Mouse (Mus musculus): ENCODE data around the gene Gm36079. TPM values are rescaled to one million over a fixed set of nuclear protein-coding genes. Genes with fewer than 3 reads are reported as not detected.
"Not testable (repeated sequence)": the region's sequence is repeated elsewhere in the genome, so short reads cannot be mapped to it uniquely, and the experiment has no call there.

Gm36079 gene
- polyA plus RNA-seq, 1 experiment from 2014 or later = not detected

DNA sequence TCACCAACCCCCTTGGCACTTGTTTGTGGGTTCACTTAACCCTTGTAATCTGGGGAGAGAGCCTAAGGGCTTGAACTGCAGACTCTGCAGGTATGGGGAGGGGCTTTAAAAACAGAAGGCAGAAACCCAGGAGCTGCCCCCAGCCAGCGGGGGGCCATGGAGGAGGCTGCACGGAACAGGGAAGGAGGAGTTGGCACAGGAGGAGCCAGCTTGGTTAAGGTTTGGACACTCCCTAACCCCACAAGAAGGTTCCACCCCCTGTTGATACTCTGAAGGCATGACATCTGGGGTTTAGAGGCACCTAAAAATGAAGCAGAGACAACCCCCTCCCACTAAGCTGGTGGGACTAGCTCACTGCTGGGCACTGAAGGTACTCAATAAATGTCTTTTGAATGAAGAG is 12.8 kb downstream of the Gm36079 start:
- H3K27me3 ChIP-seq (ENCODE audit: control insufficient read depth, insufficient read depth, low read length); H3K4me2 ChIP-seq (ENCODE audit: low read length); H3K27ac ChIP-seq (replicated peaks in 1 of 2; ENCODE audit: control insufficient read depth in 1 of 2, insufficient read depth in 1 of 2, low read depth in 2 of 2, low read length in 2 of 2); ATAC-seq (ENCODE audit: insufficient number of reproducible peaks, insufficient read depth, low FRiP score, low read depth); H3K36me3 ChIP-seq (ENCODE audit: control insufficient read depth, insufficient read depth, low read length); H3K4me3 ChIP-seq (ENCODE audit: control insufficient read depth in 1 of 2, insufficient read depth in 1 of 2, low read depth in 1 of 2, low read length in 2 of 2); H3K9me3 ChIP-seq (ENCODE audit: control insufficient read depth, low read length); H3K9ac ChIP-seq (ENCODE audit: low read length); H3K4me1 ChIP-seq (ENCODE audit: control insufficient read depth in 2 of 2, insufficient read depth in 2 of 2, low read length in 2 of 2): not testable (repeated sequence)
- WGBS = no CpG with 5 or more reads among the region's 2 CpGs

- not testable (repeated sequence) for H3K4me1 ChIP-seq (ENCODE audit: control insufficient read depth in 2 of 2, insufficient read depth in 2 of 2, low read length in 2 of 2); H3K4me2 ChIP-seq (ENCODE audit: low read length); H3K4me3 ChIP-seq (ENCODE audit: control insufficient read depth in 1 of 2, insufficient read depth in 1 of 2, low read depth in 1 of 2, low read length in 2 of 2); H3K36me3 ChIP-seq (ENCODE audit: control insufficient read depth, insufficient read depth, low read length); H3K9ac ChIP-seq (ENCODE audit: low read length); ATAC-seq (ENCODE audit: insufficient number of reproducible peaks, insufficient read depth, low FRiP score, low read depth); H3K27me3 ChIP-seq (ENCODE audit: control insufficient read depth, insufficient read depth, low read length); H3K9me3 ChIP-seq (ENCODE audit: control insufficient read depth, low read length); H3K27ac ChIP-seq (replicated peaks in 1 of 2; ENCODE audit: control insufficient read depth in 1 of 2, insufficient read depth in 1 of 2, low read depth in 2 of 2, low read length in 2 of 2)
- no CpG with 5 or more reads among the region's 5 CpGs for WGBS
These were observed 13.3 kb downstream of the Gm36079 start for GRCm38 (mm10) chr13:120013544-120013943.

GRCm38 (mm10) chr13:120010068-120010467 is 16.7 kb downstream of the Gm36079 start:
- not testable (repeated sequence) for H3K9ac ChIP-seq (ENCODE audit: low read length); H3K4me1 ChIP-seq (ENCODE audit: control insufficient read depth in 2 of 2, insufficient read depth in 2 of 2, low read length in 2 of 2); ATAC-seq (ENCODE audit: insufficient number of reproducible peaks, insufficient read depth, low FRiP score, low read depth); H3K4me2 ChIP-seq (ENCODE audit: low read length); H3K27me3 ChIP-seq (ENCODE audit: control insufficient read depth, insufficient read depth, low read length); H3K27ac ChIP-seq (replicated peaks in 1 of 2; ENCODE audit: control insufficient read depth in 1 of 2, insufficient read depth in 1 of 2, low read depth in 2 of 2, low read length in 2 of 2); H3K9me3 ChIP-seq (ENCODE audit: control insufficient read depth, low read length); H3K4me3 ChIP-seq (ENCODE audit: control insufficient read depth in 1 of 2, insufficient read depth in 1 of 2, low read depth in 1 of 2, low read length in 2 of 2); H3K36me3 ChIP-seq (ENCODE audit: control insufficient read depth, insufficient read depth, low read length)

- not testable (repeated sequence) for ATAC-seq (ENCODE audit: insufficient number of reproducible peaks, insufficient read depth, low FRiP score, low read depth); H3K4me2 ChIP-seq (ENCODE audit: low read length); H3K27ac ChIP-seq (replicated peaks in 1 of 2; ENCODE audit: control insufficient read depth in 1 of 2, insufficient read depth in 1 of 2, low read depth in 2 of 2, low read length in 2 of 2); H3K36me3 ChIP-seq (ENCODE audit: control insufficient read depth, insufficient read depth, low read length); H3K4me3 ChIP-seq (ENCODE audit: control insufficient read depth in 1 of 2, insufficient read depth in 1 of 2, low read depth in 1 of 2, low read length in 2 of 2); H3K4me1 ChIP-seq (ENCODE audit: control insufficient read depth in 2 of 2, insufficient read depth in 2 of 2, low read length in 2 of 2); H3K9ac ChIP-seq (ENCODE audit: low read length); H3K9me3 ChIP-seq (ENCODE audit: control insufficient read depth, low read length); H3K27me3 ChIP-seq (ENCODE audit: control insufficient read depth, insufficient read depth, low read length)
- no CpG with 5 or more reads among the region's 4 CpGs for WGBS
These were observed 27.6 kb downstream of the Gm36079 start for GRCm38 (mm10) chr13:119999215-119999614.

DNA sequence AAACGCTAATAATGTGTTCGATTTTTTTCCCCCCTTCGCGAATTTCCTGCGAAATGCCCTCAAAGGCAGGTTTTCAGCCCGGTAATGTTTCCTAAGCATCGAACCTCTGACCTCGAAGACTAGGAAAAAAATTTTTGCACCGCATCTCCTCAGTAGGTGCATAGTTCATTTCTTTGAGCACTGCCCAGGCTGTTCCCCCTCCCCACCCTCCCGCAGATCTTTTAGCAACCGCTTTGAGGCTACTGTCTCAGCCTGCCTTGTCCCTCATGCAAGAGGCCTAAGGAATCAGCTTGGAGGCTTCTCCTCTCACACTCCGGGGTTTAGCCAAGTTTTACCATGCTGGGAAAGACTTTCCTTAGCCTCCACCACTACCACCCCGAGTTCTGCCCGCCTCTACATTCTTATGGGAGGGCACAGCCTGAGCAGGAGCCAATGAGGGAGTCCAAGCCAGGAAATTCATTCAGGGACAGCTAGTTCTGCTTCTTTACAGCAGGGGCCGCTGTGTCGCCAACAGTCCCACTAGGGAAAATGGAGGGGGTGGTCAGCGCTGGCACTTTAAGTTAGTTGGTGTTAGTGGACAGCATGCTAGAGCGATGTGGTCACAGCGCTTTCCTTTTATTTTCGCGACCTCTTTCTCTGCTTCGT is 28.2 kb downstream of the Gm36079 start:
- not testable (repeated sequence) for H3K4me1 ChIP-seq (ENCODE audit: control insufficient read depth in 2 of 2, insufficient read depth in 2 of 2, low read length in 2 of 2); ATAC-seq (ENCODE audit: insufficient number of reproducible peaks, insufficient read depth, low FRiP score, low read depth); H3K27me3 ChIP-seq (ENCODE audit: control insufficient read depth, insufficient read depth, low read length); H3K36me3 ChIP-seq (ENCODE audit: control insufficient read depth, insufficient read depth, low read length); H3K4me3 ChIP-seq (ENCODE audit: control insufficient read depth in 1 of 2, insufficient read depth in 1 of 2, low read depth in 1 of 2, low read length in 2 of 2); H3K27ac ChIP-seq (replicated peaks in 1 of 2; ENCODE audit: control insufficient read depth in 1 of 2, insufficient read depth in 1 of 2, low read depth in 2 of 2, low read length in 2 of 2); H3K9me3 ChIP-seq (ENCODE audit: control insufficient read depth, low read length); H3K4me2 ChIP-seq (ENCODE audit: low read length); H3K9ac ChIP-seq (ENCODE audit: low read length)
- WGBS = no CpG with 5 or more reads among the region's 22 CpGs

DNA sequence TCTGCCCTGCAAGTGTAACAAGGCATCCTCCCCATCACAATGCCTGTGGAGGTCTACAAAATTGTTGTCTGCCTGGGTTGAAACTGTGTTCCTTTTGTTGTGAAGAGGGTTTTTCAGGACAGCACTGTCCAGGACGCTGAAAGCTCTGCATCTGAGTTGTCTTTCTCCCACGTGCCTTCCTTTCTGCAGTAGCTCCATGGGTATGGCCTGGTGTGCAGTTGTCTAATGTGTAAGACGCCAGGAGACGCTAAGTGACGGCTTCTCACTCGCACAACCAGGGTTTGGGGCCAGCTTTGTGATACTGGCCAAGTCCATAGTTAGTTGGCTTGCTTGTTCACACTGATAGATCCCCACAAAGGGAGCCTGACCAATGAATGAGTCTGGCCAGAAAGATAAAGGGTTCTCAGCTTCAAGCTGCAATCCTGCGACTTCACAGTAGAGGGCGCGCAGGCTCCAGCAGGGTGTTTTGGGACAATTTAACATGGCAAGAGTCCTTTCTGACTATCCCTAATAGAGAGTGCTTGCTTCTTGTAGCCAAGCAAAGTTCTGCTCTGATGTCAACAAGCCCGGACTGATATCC is 34.8 kb downstream of the Gm36079 start:
- H3K4me1 ChIP-seq (ENCODE audit: control insufficient read depth in 2 of 2, insufficient read depth in 2 of 2, low read length in 2 of 2); H3K9me3 ChIP-seq (ENCODE audit: control insufficient read depth, low read length); H3K36me3 ChIP-seq (ENCODE audit: control insufficient read depth, insufficient read depth, low read length); ATAC-seq (ENCODE audit: insufficient number of reproducible peaks, insufficient read depth, low FRiP score, low read depth); H3K27ac ChIP-seq (replicated peaks in 1 of 2; ENCODE audit: control insufficient read depth in 1 of 2, insufficient read depth in 1 of 2, low read depth in 2 of 2, low read length in 2 of 2); H3K4me2 ChIP-seq (ENCODE audit: low read length); H3K4me3 ChIP-seq (ENCODE audit: control insufficient read depth in 1 of 2, insufficient read depth in 1 of 2, low read depth in 1 of 2, low read length in 2 of 2); H3K9ac ChIP-seq (ENCODE audit: low read length); H3K27me3 ChIP-seq (ENCODE audit: control insufficient read depth, insufficient read depth, low read length): not testable (repeated sequence)
- no CpG with 5 or more reads among the region's 10 CpGs for whole genome bisulfite sequencing

GRCm38 (mm10) chr13:119991264-119991663 is 35.5 kb downstream of the Gm36079 start:
- ATAC-seq (ENCODE audit: insufficient number of reproducible peaks, insufficient read depth, low FRiP score, low read depth); H3K36me3 ChIP-seq (ENCODE audit: control insufficient read depth, insufficient read depth, low read length); H3K4me2 ChIP-seq (ENCODE audit: low read length); H3K4me3 ChIP-seq (ENCODE audit: control insufficient read depth in 1 of 2, insufficient read depth in 1 of 2, low read depth in 1 of 2, low read length in 2 of 2); H3K9ac ChIP-seq (ENCODE audit: low read length); H3K27me3 ChIP-seq (ENCODE audit: control insufficient read depth, insufficient read depth, low read length); H3K9me3 ChIP-seq (ENCODE audit: control insufficient read depth, low read length); H3K27ac ChIP-seq (replicated peaks in 1 of 2; ENCODE audit: control insufficient read depth in 1 of 2, insufficient read depth in 1 of 2, low read depth in 2 of 2, low read length in 2 of 2); H3K4me1 ChIP-seq (ENCODE audit: control insufficient read depth in 2 of 2, insufficient read depth in 2 of 2, low read length in 2 of 2): not testable (repeated sequence)
- WGBS = no CpG with 5 or more reads among the region's 13 CpGs
